Mouse (Mus musculus) adrenal gland, adult 8-10 months (tissue): Measurements from ENCODE around the gene Scamp2. TPM values are rescaled to one million over a fixed set of nuclear protein-coding genes. Genes with fewer than 3 reads are reported as not detected.
A peak's percentile ranks its signal among the peaks of the same experiment; 100 is the strongest.

Experiments
- DNase-seq: peaks from one replicate; pipeline ENCODE4 v3.0.0; 2022
- total RNA-seq, 4 experiments: library from RNA; stranded (reverse); gene quantifications; 2 replicates each; pipeline ENCODE4 v1.2.4; 2022

Gene Scamp2
- total RNA-seq, 4 experiments from 2014 or later, result 62.3 to 78.5 (median 71.9) TPM

GRCm38 (mm10) chr9:57550126-57550862 lies 10.4 kb upstream of the Scamp2 start:
- DNase-seq, result peak; percentile 64

DNA sequence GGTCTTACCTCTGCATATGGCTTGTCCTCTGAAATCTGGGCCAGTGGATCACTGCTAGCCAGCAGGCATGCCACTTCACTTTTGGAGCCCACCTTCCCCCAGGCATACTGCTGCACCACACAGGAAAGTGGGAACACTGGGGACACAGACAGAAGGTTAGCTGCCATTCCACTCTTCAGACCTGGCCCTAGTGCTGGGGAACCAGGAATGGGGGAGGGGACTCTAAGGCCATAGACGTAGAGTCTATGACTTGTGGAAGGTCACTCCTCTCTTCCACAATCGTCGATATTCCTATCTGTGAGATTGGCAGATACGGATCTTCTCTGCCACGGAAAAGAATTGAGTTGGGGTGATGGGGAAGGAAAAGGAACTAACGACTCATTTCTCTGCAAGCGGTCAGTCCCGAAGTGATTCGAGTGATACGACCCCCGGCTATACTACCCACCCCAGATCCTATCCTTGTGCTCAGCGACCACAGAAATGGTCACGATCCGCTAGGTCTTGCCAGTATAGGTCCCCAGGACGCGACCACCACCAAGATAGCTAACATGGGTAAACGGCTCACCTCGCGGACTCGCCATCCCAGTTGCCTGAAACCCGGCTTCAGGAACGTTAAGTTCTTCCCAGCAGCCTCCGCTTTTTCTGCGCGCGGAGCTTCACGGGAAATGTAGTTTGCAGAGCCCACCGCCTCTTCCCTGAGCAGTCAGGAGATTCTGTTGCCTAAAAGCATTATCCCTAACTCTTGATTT lies 8.4 kb upstream of the Scamp2 start, which contains the start of gene Mpi:
TSS of gene Mpi (minus strand) at position 625 of the 749 bp plus-strand sequence.
- DNase-seq, result no peak

DNA sequence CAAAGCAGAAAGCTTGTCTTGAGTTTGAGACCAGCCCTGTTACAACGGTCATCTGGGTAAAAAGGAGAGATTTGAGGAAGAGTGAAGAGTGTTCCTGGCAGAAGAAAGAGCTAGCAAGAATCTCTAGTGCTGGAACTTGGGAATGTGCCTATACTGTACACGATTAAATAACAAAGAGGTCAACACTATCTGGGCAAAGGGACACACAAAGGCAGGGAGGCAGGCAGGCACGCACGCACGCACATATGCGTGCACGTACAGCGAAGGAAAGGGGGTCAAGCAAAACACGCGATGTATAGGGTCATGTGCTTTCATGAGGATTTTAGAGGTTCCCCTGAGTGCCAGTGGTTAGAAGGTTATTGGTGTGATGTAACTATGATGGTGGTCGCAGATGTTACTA lies 7.6 kb upstream of the Scamp2 start:
- no peak for DNase-seq

- DNase-seq, result no peak
Observed at GRCm38 (mm10) chr9:57554753-57555152, 6.0 kb upstream of the Scamp2 start.

GRCm38 (mm10) chr9:57557215-57557614 lies 3.5 kb upstream of the Scamp2 start:
- DNase-seq, result no peak

- no peak for DNase-seq
Observed at GRCm38 (mm10) chr9:57558625-57559024, 2.1 kb upstream of the Scamp2 start.

- no peak for DNase-seq
Observed at GRCm38 (mm10) chr9:57559568-57559967, 1.2 kb upstream of the Scamp2 start.

DNA sequence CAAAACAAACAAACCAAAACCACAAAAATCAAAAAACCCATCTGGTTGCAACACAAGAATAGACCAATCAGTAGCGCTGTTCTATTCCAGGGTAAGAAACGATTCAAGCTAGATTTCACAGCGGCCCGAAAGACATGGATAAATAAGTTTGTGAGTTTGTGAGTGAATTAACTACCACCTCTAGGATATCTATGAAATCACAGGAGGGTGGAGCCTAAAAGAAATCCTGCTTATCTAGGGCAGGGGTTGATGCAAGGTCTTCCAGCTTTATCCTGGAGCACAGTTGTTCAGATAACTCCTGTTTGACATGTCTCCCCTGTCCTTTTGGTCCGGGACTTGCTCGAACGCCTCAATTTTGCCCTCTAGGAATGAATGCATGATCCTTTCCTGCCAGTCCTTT lies 480 bp upstream of the Scamp2 start:
- DNase-seq, result no peak

- no peak for DNase-seq
Observed at GRCm38 (mm10) chr9:57561711-57562099, 962 bp downstream of the Scamp2 start.

DNA sequence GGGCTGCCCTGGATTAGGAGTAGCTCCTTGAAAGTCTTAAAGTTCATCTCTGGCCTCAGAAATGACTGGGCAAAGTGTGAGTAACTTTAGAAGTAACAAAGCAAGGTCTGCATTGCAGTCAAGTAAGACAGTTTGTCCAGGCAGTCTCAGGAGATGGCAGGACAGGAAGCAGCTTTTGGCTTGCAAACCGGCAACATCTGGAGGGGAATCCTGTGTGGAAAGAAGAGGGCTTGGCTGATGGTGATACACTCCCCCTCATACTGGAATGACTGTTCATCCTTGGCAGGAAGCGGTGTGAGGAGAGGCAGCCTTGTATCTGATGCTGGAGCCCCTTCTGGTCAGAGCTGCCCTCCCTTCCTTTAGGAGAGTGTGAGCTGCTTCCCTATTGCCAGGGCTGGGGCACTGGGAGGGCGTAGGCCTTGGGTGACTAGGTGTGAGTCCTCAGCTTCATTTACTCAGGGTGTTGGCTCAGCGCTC lies 2.2 kb downstream of the Scamp2 start:
- DNase-seq, result no peak

DNA sequence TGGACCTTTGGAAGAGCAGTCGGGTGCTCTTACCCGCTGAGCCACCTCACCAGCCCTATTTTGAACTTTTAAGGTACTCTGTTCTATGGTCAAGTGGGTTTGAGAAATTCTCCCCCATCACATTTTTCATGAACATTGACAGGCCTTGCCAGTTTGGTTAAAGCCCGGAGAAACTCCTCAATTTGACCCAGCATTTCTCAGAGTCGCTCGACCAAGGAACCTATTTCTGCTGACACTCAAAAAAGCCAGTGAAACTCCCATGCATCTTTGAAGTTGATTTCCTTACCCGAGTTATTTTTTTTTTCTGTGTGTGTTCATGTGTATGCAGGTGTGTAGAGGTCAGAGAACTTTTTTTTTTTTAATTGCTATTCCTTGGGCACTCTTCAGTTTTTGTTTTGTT lies 3.9 kb downstream of the Scamp2 start:
- DNase-seq, result no peak

- DNase-seq, result no peak
Observed at GRCm38 (mm10) chr9:57565741-57566221, 5.0 kb downstream of the Scamp2 start.

DNA sequence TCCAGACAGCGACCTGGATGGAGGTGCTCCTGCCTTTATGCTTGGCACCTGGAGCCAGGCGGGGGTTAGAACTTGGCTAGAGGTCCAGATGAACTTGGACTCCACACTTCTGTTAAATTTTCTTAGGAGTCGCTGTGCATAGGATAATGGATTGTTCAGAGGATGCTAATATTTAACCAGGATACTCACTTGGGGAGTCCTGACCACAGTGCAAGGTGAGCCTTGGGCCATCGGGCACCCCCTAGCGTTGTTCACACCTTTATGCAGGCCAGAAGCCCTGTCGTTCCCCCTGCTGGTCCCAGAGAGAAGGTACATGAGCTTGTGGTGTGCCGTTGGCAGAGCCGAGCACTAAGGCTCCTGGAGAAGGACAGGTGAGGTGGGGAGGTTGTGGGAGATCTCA lies 6.1 kb downstream of the Scamp2 start:
- DNase-seq, result no peak

DNA sequence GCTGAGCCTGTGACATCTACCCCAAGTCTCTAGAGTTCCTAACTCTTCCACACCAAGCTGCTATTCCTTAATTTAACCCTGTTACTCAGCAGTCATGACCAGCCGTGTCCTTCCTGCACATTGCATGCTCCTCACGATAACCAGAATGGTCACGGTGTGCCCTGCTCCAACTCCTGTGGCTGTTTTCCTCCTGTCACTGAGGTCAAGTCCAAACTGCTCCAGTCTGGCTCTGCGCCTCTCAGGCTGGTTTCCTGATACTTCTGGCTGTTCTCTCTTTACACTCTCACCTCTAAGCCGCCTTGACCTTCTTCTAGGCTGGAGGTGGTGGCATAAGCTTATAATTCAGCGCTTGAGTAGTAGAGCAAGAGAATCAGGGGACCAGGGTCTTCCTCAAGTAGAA lies 7.8 kb downstream of the Scamp2 start:
- no peak for DNase-seq

DNA sequence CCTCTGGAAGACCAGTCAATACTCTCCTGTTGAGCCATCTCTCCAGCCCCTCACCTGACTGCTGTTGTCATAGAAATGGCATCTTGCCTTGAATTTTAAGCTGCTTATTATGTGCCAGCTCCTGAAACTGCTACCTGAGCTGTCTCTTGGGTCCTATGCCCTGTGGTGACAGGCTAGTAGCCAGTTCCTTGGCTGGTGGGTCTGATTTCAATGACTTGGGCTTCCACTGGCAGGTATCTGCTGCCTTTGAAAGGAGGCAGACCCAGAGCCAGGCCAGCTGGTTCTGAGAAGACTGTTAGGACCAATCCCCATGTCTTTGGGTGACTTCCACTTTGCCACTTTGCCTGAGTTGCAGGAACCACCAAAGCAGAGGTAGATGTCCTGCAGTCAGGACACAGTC lies 13.7 kb downstream of the Scamp2 start:
- no peak for DNase-seq

- no peak for DNase-seq
Observed at GRCm38 (mm10) chr9:57575577-57575976, 14.8 kb downstream of the Scamp2 start.

DNA sequence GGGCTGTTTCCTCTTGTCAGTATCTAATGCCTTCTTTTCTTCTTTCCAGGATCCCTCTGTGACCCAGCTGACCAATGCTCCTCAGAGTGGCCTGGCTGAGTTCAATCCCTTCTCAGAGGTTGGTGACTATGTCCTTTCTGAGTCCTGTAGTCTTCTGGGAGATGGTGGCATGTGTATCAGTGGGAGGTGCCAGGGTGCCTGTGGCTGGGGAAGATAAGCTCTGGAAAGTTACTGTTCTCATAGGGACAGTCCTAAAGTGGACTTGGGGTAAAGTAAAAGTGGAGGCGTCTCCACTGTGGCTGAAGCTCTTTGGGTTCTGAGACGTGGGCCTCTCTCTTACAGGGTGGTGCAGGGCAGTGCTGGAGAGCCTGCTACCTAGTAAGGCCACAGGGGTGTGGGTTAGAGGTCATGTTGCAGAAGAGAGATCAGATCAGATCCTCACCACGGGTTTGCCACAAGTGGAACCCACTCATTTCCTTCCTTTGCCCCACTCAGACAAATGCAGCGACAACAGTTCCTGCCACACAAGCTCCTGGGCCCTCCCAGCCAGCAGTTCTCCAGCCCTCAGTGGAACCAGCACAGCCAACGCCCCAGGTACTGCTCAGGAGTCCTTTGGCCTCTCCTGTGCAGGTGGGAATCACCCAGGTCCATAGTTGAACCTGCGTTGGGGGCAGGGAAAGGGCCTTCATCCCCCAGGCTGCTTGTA lies 16.6 kb downstream of the Scamp2 start:
- no peak for DNase-seq

DNA sequence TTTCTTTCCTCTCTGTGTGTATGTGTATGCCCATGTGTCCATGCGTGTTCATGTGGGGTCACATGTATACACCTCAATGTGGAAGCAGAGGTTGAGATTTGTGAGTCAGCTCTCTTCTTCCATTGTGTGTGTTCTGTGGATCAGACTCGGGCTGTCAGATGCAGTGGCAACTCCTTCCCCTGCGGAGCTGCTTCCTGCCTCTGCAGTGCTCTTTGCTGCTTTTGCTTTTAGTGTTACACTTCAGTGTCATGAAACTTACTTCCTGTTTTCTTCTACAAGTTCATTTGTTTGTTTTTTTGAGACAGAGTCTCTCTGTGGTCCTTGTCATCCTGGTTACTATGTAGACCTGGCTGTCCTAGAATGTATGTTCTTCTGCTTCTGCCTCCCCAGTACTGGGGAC lies 24.2 kb downstream of the Scamp2 start:
- no peak for DNase-seq

DNA sequence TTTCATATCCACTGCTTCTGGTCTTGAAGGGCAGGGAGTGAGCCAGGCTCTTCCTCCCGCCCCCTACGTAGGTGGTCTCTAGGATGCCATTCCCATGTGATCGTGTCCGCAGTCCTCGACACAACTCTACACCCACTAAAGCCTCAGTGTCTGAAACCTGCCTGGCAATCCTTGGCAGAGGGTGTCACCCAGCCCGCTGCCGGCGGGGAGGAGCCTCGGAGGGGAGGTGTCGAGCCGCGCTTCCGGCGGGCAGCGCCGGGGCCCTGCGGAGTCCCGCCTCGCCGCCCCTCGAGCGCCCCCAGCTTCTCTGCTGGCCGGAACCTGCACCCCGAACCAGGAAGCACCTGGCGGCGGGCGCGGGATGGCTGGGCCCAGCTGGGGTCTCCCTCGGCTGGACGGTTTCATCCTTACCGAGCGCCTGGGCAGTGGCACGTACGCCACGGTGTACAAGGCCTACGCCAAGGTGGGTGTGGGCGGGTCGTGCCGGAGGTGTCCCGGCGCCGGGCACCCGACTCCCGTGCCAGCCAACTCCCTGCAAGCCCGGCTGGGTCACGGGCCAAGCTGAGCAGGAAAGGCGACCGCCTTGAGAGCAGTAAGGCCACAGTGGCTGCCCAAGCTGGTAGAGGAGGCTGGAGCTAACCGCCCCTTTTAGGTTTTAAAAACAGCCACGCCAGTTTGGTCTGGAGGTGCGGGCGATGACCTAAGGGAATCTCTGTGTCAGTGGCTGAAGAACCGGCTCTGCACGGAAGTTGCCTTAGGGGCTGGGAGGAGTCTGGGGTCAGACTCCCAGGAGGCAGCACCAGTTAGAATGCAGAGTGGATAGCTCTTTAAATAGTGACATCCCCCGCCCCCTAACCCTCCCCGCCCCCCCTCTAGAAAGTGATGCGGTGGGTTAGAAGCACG lies 28.7 kb downstream of the Scamp2 start, which contains the start of gene Ulk3:
TSS of gene Ulk3 (plus strand) at position 229 of the 903 bp plus-strand sequence.
- peak; percentile 72 for DNase-seq

DNA sequence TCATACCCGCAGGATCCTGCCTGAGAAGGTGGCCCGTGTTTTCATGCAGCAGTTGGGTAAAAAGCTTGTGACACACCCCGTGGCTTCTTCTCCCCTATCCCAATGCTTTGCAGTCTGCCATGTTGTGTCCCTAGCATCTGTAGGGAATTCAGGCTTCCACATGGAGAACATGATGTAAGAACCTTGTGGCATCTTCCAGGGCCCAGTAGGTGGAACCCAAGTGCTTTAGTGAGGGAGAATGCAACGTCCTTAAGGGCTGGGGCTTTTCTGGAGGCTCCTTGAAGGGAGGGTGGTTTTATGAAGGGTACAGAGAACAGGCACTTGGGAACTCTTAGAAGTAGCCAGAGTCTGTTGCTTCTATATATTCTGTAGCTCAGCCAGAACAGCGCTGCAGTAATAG lies 30.0 kb downstream of the Scamp2 start:
- no peak for DNase-seq

GRCm38 (mm10) chr9:57593454-57594173 lies 32.9 kb downstream of the Scamp2 start:
- no peak for DNase-seq
